Mouse (Mus musculus): Measurements from ENCODE around the gene Nbeal2. TPM values are rescaled to one million over a fixed set of nuclear protein-coding genes. Genes with fewer than 3 reads are reported as not detected.
"Not testable (repeated sequence)": the region's sequence is repeated elsewhere in the genome, so short reads cannot be mapped to it uniquely, and the experiment has no call there.

Nbeal2 gene
- total RNA-seq (2015; ENCODE audit: low replicate concordance) (9.4 and 16.3 TPM in 2 replicates), total RNA-seq (2017; ENCODE audit: low replicate concordance) (1.4 and 10.1 TPM in 2 replicates)

GRCm38 (mm10) chr9:110653655-110654461 is at the start of gene Nbeal2:
Gene Nbeal2, minus strand, starts transcription at chr9:110654161.
- ATAC-seq (replicated peaks; ENCODE audit: low FRiP score, poor library complexity, severe bottlenecking), result peak; percentile 80

GRCm38 (mm10) chr9:110702848-110703247 is 48.9 kb upstream of the Nbeal2 start:
- no peak for ATAC-seq (replicated peaks; ENCODE audit: low FRiP score, poor library complexity, severe bottlenecking)

GRCm38 (mm10) chr9:110701114-110702032 is 47.4 kb upstream of the Nbeal2 start:
- no peak for ATAC-seq (replicated peaks; ENCODE audit: low FRiP score, poor library complexity, severe bottlenecking)

GRCm38 (mm10) chr9:110699574-110699973 is 45.6 kb upstream of the Nbeal2 start:
- ATAC-seq (replicated peaks; ENCODE audit: low FRiP score, poor library complexity, severe bottlenecking), result peak; percentile 89

GRCm38 (mm10) chr9:110697465-110697864 is 43.5 kb upstream of the Nbeal2 start:
- ATAC-seq (replicated peaks; ENCODE audit: low FRiP score, poor library complexity, severe bottlenecking), result no peak

GRCm38 (mm10) chr9:110696427-110696826 is 42.5 kb upstream of the Nbeal2 start:
- no peak for ATAC-seq (replicated peaks; ENCODE audit: low FRiP score, poor library complexity, severe bottlenecking)

GRCm38 (mm10) chr9:110695165-110695755 is 41.3 kb upstream of the Nbeal2 start:
- ATAC-seq (replicated peaks; ENCODE audit: low FRiP score, poor library complexity, severe bottlenecking), result no peak

- ATAC-seq (replicated peaks; ENCODE audit: low FRiP score, poor library complexity, severe bottlenecking), result no peak
These were observed 35.4 kb upstream of the Nbeal2 start for GRCm38 (mm10) chr9:110689261-110689779.

GRCm38 (mm10) chr9:110687846-110688245 is 33.9 kb upstream of the Nbeal2 start:
- ATAC-seq (replicated peaks; ENCODE audit: low FRiP score, poor library complexity, severe bottlenecking), result no peak

GRCm38 (mm10) chr9:110687061-110687460 is 33.1 kb upstream of the Nbeal2 start:
- no peak for ATAC-seq (replicated peaks; ENCODE audit: low FRiP score, poor library complexity, severe bottlenecking)

GRCm38 (mm10) chr9:110686472-110686871 is 32.5 kb upstream of the Nbeal2 start:
- no peak for ATAC-seq (replicated peaks; ENCODE audit: low FRiP score, poor library complexity, severe bottlenecking)

- ATAC-seq (replicated peaks; ENCODE audit: low FRiP score, poor library complexity, severe bottlenecking), result no peak
These were observed 31.6 kb upstream of the Nbeal2 start for GRCm38 (mm10) chr9:110685591-110685990.

GRCm38 (mm10) chr9:110685187-110685586 is 31.2 kb upstream of the Nbeal2 start:
- ATAC-seq (replicated peaks; ENCODE audit: low FRiP score, poor library complexity, severe bottlenecking), result no peak

GRCm38 (mm10) chr9:110684100-110684831 is 30.3 kb upstream of the Nbeal2 start:
- no peak for ATAC-seq (replicated peaks; ENCODE audit: low FRiP score, poor library complexity, severe bottlenecking)

- ATAC-seq (replicated peaks; ENCODE audit: low FRiP score, poor library complexity, severe bottlenecking), result no peak
These were observed 29.7 kb upstream of the Nbeal2 start for GRCm38 (mm10) chr9:110683574-110684099.

- ATAC-seq (replicated peaks; ENCODE audit: low FRiP score, poor library complexity, severe bottlenecking), result not testable (repeated sequence)
These were observed 28.7 kb upstream of the Nbeal2 start for GRCm38 (mm10) chr9:110682697-110683096.

- ATAC-seq (replicated peaks; ENCODE audit: low FRiP score, poor library complexity, severe bottlenecking), result no peak
These were observed 28.3 kb upstream of the Nbeal2 start for GRCm38 (mm10) chr9:110682255-110682654.

GRCm38 (mm10) chr9:110681817-110682216 is 27.9 kb upstream of the Nbeal2 start:
- ATAC-seq (replicated peaks; ENCODE audit: low FRiP score, poor library complexity, severe bottlenecking), result no peak

Data from erythroid progenitor cell, adult 5-6 weeks (primary cell).